Mouse (Mus musculus): ENCODE data around the gene Adrb1.

GRCm38 (mm10) chr19:56760306-56760940 lies 38.4 kb downstream of the Adrb1 start:
- TF ChIP-seq POLR2A (IDR thresholded peaks at IDR 0.05; ENCODE audit: control insufficient read depth, extremely low read depth, insufficient read depth, low read length, poor library complexity) (no peak), CTCF (IDR thresholded peaks at IDR 0.05; ENCODE audit: borderline replicate concordance, control insufficient read depth, extremely low read depth, insufficient read depth, low read length, poor library complexity) (no peak)

All from thymus, adult 2 months (tissue).